Mouse (Mus musculus) bone marrow macrophage, adult 2 months (primary cell): ENCODE results near the gene Cers6.

Source experiments
- CTCF ChIP-seq: IDR thresholded peaks from 2 replicates; pipeline ENCODE4 v1.5.1; 2012; ENCODE audit warnings: low read depth, mild to moderate bottlenecking, low read length, moderate library complexity
- POLR2A ChIP-seq: IDR thresholded peaks from 2 replicates; pipeline ENCODE4 v1.6.1; 2012; ENCODE audit warnings: mild to moderate bottlenecking, low read depth, low read length, borderline replicate concordance

DNA sequence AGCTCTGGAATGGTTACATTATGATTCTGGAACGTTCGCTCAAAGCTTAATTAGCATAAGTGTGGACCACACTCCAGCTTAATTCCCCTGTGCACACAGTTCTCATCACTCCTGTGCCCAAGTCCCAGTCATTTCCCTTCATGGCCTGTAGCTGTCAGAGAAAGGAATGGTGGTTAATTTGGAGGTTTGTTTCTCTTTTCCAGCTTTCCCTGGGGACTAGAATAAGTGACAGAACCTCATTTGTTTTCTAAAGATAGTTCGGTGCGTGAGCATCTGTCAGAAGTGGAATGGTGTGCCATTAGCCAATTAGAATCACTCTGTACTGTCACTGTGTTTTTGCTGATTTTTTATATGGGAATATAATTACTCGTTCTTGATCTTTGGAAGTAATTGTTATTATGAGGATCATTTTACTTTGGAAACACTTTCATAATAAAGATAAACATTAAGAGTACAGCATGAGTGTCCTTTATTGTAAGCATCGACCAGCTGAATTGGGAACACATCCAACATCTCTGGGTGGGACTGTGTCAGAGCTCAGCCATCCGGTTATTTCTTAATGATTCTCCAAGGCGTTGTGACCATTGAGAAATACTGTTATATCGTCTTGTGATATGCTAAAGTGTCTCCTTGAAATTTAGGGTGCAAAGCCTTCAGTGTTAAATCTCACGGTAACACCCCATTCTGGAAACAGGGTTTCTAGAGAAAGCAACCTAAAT, 252.7 kb downstream of the Cers6 start:
- TF ChIP-seq CTCF = no peak
- TF ChIP-seq POLR2A = no peak
